Mouse (Mus musculus) heart, postnatal 0 days (tissue): ENCODE results near the gene Tet3. TPM values are rescaled to one million over a fixed set of nuclear protein-coding genes. Genes with fewer than 3 reads are reported as not detected.

Experiments used
- ATAC-seq: fragments of 200-750 bp; cut with Nextera tagmentation; 2 replicates; pipeline ENCODE4 v1.8.0; 2017; ENCODE audit warnings: low read depth, moderate number of reproducible peaks, moderate library complexity; ENCODE audit not compliant: insufficient read depth
- DNase-seq: peaks from one replicate; pipeline ENCODE4 v3.0.0-alpha.2; 2016; ENCODE audit warnings: low spot score
- H3K27ac ChIP-seq: fragments of 300-500 bp; sonication (generic); 2 replicates; pipeline ENCODE4 v1.5.1; 2014; ENCODE audit warnings: low read depth, mild to moderate bottlenecking
- H3K27me3 ChIP-seq: fragments of 300-500 bp; sonication (generic); 2 replicates; pipeline ENCODE4 v1.6.1; 2014; ENCODE audit warnings: low read length, mixed read lengths; ENCODE audit not compliant: control insufficient read depth, insufficient read depth
- H3K36me3 ChIP-seq: fragments of 300-500 bp; sonication (generic); replicated peaks from 2 replicates; pipeline ENCODE4 v1.6.1; 2014; ENCODE audit warnings: low read length, mixed read lengths; ENCODE audit not compliant: control insufficient read depth, insufficient read depth
- H3K4me1 ChIP-seq: fragments of 300-500 bp; sonication (generic); 2 replicates; pipeline ENCODE4 v1.6.1; 2014; ENCODE audit warnings: antibody characterized with exemption; ENCODE audit not compliant: control insufficient read depth, insufficient read depth
- H3K4me2 ChIP-seq: fragments of 300-500 bp; sonication (generic); 2 replicates; pipeline ENCODE4 v1.6.1; 2014; ENCODE audit warnings: low read depth, mild to moderate bottlenecking, low read length, moderate library complexity
- H3K4me3 ChIP-seq: fragments of 300-500 bp; sonication (generic); 2 replicates; pipeline ENCODE4 v1.5.1; 2014; ENCODE audit warnings: low read depth, low read length
- H3K9ac ChIP-seq: fragments of 300-500 bp; sonication (generic); replicated peaks from 2 replicates; pipeline ENCODE4 v1.6.1; 2014; ENCODE audit warnings: low read depth, low read length, mixed read lengths
- H3K9me3 ChIP-seq: fragments of 300-500 bp; sonication (generic); replicated peaks from 2 replicates; pipeline ENCODE4 v1.6.1; 2016; ENCODE audit warnings: low read length; ENCODE audit not compliant: control insufficient read depth
- CTCF ChIP-seq: IDR thresholded peaks from 2 replicates; pipeline ENCODE4 v1.5.1; 2016; ENCODE audit warnings: antibody characterized with exemption, control low read depth, low read depth
- EP300 ChIP-seq: IDR thresholded peaks from 2 replicates; pipeline ENCODE4 v1.6.1; 2016; ENCODE audit warnings: antibody characterized with exemption, low read depth
- WGBS: fragments of 180-500 bp; shearing (Covaris S2); extraction: QIAGEN DNeasy Blood & Tissue Kit; methylation state at CpG from one replicate; pipeline ENCODE4 v1.1.7; 2014; 5-methylcytosine and 5-hydroxymethylcytosine counted together
- polyA plus RNA-seq: library from polyadenylated mRNA; unstranded; fragments of >200 nt; fragmentation: Nextera tagmentation; extraction: Ambion mirVana; gene quantifications from 2 replicates; pipeline ENCODE4 v1.2.1, GENCODE M21; 2015
- total RNA-seq: library from RNA; depleted of rRNA; stranded (reverse); fragments of >200 nt; gene quantifications from 2 replicates; pipeline ENCODE4 v1.2.3, GENCODE M21; 2014; ENCODE audit warnings: low replicate concordance

Tet3 gene
- total and polyA plus RNA-seq, 2 experiments from 2014 or later: 14.1 to 17.2 TPM

DNA sequence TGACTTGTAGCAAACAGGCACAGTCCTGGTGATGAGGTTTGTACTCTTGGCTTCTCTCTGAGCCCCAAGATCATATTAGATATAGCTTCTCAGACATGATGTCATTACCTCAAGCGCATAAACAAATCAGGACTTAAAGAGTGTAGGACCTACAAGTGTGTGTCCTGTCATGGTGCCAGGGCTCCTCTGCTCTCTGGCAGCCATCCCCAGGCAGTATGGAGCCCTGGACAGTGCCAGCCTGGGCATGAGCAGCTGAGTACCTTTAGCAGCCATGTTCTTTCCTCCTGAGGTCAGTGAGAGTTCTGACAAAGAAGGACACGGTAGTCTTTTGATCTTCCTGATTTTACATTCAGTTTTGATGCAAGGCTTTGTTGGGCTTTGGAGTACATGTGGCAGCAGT is 115.9 kb downstream of the Tet3 start:
- H3K9ac ChIP-seq: no peak overlapping the region
- TF ChIP-seq EP300 (no peak), CTCF (no peak)
- H3K36me3 ChIP-seq: peaks cover 48% of the 10 kb centered on the region
- H3K4me2 ChIP-seq: no peak overlapping the region
- WGBS: 82% methylated on average over 2 of the region's 2 CpGs
- DNase-seq (no peak), ATAC-seq (no peak)
- no peak overlapping the region for H3K27ac ChIP-seq
- H3K4me3 ChIP-seq: no peak overlapping the region
- no peaks in the 10 kb centered on the region for H3K9me3 ChIP-seq
- H3K4me1 ChIP-seq: no peaks in the 10 kb centered on the region
- H3K27me3 ChIP-seq: no peaks in the 10 kb centered on the region

DNA sequence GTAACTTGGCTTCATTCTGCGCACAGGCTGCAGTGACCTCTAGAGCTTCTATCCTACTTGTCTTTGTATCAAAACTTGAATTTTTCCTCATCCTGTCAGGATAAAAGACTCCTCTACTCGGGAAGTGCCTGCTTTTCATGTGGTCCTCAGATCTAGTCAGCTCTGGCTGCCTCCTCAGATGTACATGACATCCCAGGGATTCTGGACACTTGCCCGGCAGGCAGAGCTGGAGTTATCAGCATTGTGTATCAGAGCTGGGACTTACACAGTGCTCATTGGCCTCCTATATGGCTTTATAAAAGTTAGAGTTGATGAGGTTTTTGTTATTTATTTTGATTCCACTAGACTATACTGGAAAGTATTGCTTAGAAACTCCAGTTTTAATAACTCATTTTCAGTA is 117.5 kb downstream of the Tet3 start:
- ATAC-seq: no peak
- no peaks in the 10 kb centered on the region for H3K27me3 ChIP-seq
- H3K36me3 ChIP-seq: peaks cover 58% of the 10 kb centered on the region
- no peak for TF ChIP-seq CTCF
- no peak for TF ChIP-seq EP300
- WGBS: 47% methylated on average over 3 of the region's 3 CpGs
- H3K27ac ChIP-seq: no peak overlapping the region
- no peak for DNase-seq
- H3K4me3 ChIP-seq: no peak overlapping the region
- no peak overlapping the region for H3K4me2 ChIP-seq
- H3K9ac ChIP-seq: no peak overlapping the region
- no peaks in the 10 kb centered on the region for H3K9me3 ChIP-seq
- H3K4me1 ChIP-seq: no peaks in the 10 kb centered on the region

DNA sequence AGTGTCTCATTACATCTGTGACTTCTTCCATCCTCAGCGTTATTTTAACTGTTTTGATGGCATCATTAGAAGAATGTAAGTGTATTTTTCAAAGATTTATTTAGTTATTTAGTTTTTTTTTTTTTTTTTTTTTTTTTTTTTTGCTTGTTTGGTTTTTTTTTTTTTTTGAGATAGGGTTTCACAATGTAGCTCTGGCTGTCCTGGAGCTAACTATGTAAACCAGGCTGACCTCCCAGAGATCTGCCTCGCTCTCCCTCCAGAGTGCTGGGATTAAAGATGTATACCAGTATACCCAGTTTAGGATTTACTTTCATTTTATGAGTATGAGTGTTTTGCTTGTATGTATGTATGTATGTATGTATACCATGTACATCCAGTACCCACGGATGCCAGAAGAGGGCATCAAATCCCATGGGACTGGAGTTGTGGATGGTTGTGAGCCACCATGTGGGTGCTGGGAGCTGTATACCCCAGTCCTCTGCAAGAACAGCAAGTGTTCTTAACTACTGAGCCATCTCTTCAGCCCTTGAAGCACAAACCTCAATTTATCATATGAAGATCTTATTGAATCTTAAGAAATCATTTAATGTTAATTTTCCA is 131.2 kb downstream of the Tet3 start:
- H3K9me3 ChIP-seq: no peaks in the 10 kb centered on the region
- no peak overlapping the region for H3K9ac ChIP-seq
- H3K4me2 ChIP-seq: no peak overlapping the region
- peaks cover 28% of the 10 kb centered on the region for H3K36me3 ChIP-seq
- TF ChIP-seq CTCF: no peak
- no peak for TF ChIP-seq EP300
- no peak for ATAC-seq
- H3K4me3 ChIP-seq: no peak overlapping the region
- WGBS: 82% methylated on average over 3 of the region's 3 CpGs
- H3K27ac ChIP-seq: no peak overlapping the region
- H3K27me3 ChIP-seq: no peaks in the 10 kb centered on the region
- DNase-seq: no peak
- peaks cover 10% of the 10 kb centered on the region; the same call in 1 of the 2 replicates for H3K4me1 ChIP-seq

- H3K27ac ChIP-seq: no peak overlapping the region
- ATAC-seq (no peak), DNase-seq (no peak)
- H3K27me3 ChIP-seq: no peaks in the 10 kb centered on the region
- peak overlapping the region; percentile 66 for H3K4me2 ChIP-seq
- no peaks in the 10 kb centered on the region for H3K9me3 ChIP-seq
- TF ChIP-seq CTCF: no peak
- 43% methylated on average over 6 of the region's 6 CpGs for WGBS
- H3K4me1 ChIP-seq: peaks cover 10% of the 10 kb centered on the region; the same call in 1 of the 2 replicates
- peaks cover 21% of the 10 kb centered on the region for H3K36me3 ChIP-seq
- peak overlapping the region; percentile 85 for H3K9ac ChIP-seq
- peak overlapping the region; percentile 88 for H3K4me3 ChIP-seq
Observed at GRCm38 (mm10) chr6:83326761-83327160, 132.1 kb downstream of the Tet3 start.

- Histone ChIP-seq H3K4me3 (peak overlapping the region; percentile 88), H3K36me3 (peaks cover 17% of the 10 kb centered on the region), H3K9ac (peak overlapping the region; percentile 85), H3K27me3 (no peaks in the 10 kb centered on the region), H3K27ac (peak overlapping the region; percentile 92), H3K9me3 (no peaks in the 10 kb centered on the region), H3K4me1 (peaks cover 10% of the 10 kb centered on the region; the same call in 1 of the 2 replicates), H3K4me2 (peak overlapping the region; percentile 66)
- ATAC-seq (peak; percentile 19; the same call in 1 of the 2 replicates), DNase-seq (no peak)
- 5% methylated on average over 6 of the region's 6 CpGs for WGBS
- TF ChIP-seq CTCF (no peak), EP300 (no peak)
Observed at GRCm38 (mm10) chr6:83326394-83326736, 132.5 kb downstream of the Tet3 start.
